In genomic region chr2:126622455-126622854, GRCm38 (mm10) we compare ENCODE assay signal across 17 mouse cellular contexts.
"Had no signal": no experiment of that assay in that cellular context is flagged by ENCODE, and none has a peak within 500 bp of the region (broad histone marks: within the 10 kb centered on the region; RNA-seq: fewer than 3 reads in every experiment).

No protein-coding gene starts in this region.

- H3K4me1 ChIP-seq: lung, embryonic 15.5 days; midbrain, embryonic 15.5 days; neural tube, embryonic 12.5 days; stomach, embryonic 15.5 days had no signal

- H3K4me3 ChIP-seq: lung, embryonic 15.5 days; megakaryocyte, embryonic 14.5 days; midbrain, embryonic 13.5 days; midbrain, embryonic 15.5 days; neural tube, embryonic 12.5 days; stomach, embryonic 15.5 days had no signal

- H3K36me3 ChIP-seq: lung, embryonic 15.5 days; midbrain, embryonic 15.5 days; neural tube, embryonic 12.5 days; stomach, embryonic 15.5 days had no signal

- H3K9me3 ChIP-seq: lung, embryonic 15.5 days; midbrain, embryonic 13.5 days; midbrain, embryonic 15.5 days; neural tube, embryonic 12.5 days; stomach, embryonic 15.5 days had no signal

- ATAC-seq: lung, postnatal 0 days; midbrain, embryonic 13.5 days; midbrain, embryonic 15.5 days had no signal

- H3K27ac ChIP-seq: lung, embryonic 15.5 days; macrophage; midbrain, embryonic 13.5 days; midbrain, embryonic 15.5 days; neural tube, embryonic 12.5 days; stomach, embryonic 15.5 days; stomach, postnatal 0 days had no signal

- H3K27me3 ChIP-seq: lung, embryonic 15.5 days; midbrain, embryonic 13.5 days; midbrain, embryonic 15.5 days; neural tube, embryonic 12.5 days; stomach, embryonic 15.5 days had no signal

- H3K4me2 ChIP-seq: lung, embryonic 15.5 days; midbrain, embryonic 11.5 days; midbrain, embryonic 13.5 days; midbrain, embryonic 15.5 days; neural tube, embryonic 12.5 days; stomach, embryonic 15.5 days had no signal

- DNase-seq: lung, adult 2 months; lung, postnatal 14 days; lung, postnatal 36 days; right cerebral cortex, postnatal 14 days; thymus, adult 2 months; thymus, postnatal 25 days; thymus, postnatal 4 days had no signal

- H3K9ac ChIP-seq: lung, embryonic 15.5 days; midbrain, embryonic 13.5 days; midbrain, embryonic 15.5 days; neural tube, embryonic 12.5 days; stomach, embryonic 15.5 days had no signal
